Mouse (Mus musculus): ENCODE data around the gene Bcas2. TPM values are rescaled to one million over a fixed set of nuclear protein-coding genes. Genes with fewer than 3 reads are reported as not detected.
"Not testable (repeated sequence)": the region's sequence is repeated elsewhere in the genome, so short reads cannot be mapped to it uniquely, and the experiment has no call there.

Bcas2 gene
- polyA plus RNA-seq, 1 experiment from 2014 or later, result 221 TPM

DNA sequence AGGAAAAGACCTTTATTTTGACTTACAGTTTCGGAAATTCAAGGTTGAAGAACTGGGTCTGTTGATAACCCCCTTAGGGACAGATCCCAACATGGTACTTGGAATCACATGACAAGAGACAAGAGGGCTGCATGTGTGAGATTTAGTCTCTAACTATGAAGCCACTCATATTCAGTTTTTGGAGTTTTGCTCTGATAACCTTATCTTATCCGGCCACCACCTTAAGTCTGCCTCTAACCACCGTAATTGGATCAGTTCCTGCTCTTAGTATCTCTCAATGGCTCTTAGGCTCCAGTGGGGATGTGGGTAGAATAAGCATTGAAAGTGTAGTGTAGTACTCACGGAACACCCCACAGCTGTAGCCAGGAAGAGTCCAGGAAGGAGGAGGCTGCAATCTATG, 5.3 kb downstream of the Bcas2 start:
- Histone ChIP-seq H3K4me3 (no peak overlapping the region), H3K4me2 (no peak overlapping the region), H3K9ac (no peak overlapping the region), H3K4me1 (replicated peaks) (peaks cover 11% of the 10 kb centered on the region), H3K36me3 (peaks cover 61% of the 10 kb centered on the region), H3K9me3 (no peaks in the 10 kb centered on the region), H3K27me3 (no peaks in the 10 kb centered on the region), H3K27ac (replicated peaks) (no peak overlapping the region)
- no peak for ATAC-seq (ENCODE audit: low read depth)
- 92% methylated on average over 4 of the region's 4 CpGs for WGBS

DNA sequence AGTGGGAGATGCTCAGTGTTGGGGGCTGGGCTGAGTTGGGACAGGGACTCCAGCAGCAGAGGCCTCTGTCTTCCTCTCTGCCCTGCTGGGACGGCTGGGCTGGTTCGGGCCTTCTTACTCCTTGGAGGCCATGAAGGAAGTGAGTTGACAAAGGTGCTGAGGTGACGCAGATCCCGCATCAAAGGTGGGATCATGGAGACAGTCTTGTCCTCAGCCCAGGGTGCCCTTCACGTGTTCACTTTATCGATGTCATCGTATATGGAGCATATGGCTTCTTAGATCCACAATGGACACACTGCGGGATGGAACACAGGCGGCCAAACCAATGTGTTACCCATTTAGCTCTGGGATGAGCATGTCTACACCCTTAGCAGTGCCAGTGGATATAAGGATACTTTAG, 8.1 kb downstream of the Bcas2 start:
- H3K27ac ChIP-seq (replicated peaks), result no peak overlapping the region
- no peak overlapping the region for H3K4me2 ChIP-seq
- no peaks in the 10 kb centered on the region for H3K27me3 ChIP-seq
- H3K4me1 ChIP-seq (replicated peaks), result no peaks in the 10 kb centered on the region
- H3K4me3 ChIP-seq, result no peak overlapping the region
- H3K9me3 ChIP-seq, result no peaks in the 10 kb centered on the region
- H3K36me3 ChIP-seq, result peaks cover 49% of the 10 kb centered on the region
- H3K9ac ChIP-seq, result no peak overlapping the region
- ATAC-seq (ENCODE audit: low read depth), result no peak
- WGBS, result 97% methylated on average over 9 of the region's 9 CpGs

DNA sequence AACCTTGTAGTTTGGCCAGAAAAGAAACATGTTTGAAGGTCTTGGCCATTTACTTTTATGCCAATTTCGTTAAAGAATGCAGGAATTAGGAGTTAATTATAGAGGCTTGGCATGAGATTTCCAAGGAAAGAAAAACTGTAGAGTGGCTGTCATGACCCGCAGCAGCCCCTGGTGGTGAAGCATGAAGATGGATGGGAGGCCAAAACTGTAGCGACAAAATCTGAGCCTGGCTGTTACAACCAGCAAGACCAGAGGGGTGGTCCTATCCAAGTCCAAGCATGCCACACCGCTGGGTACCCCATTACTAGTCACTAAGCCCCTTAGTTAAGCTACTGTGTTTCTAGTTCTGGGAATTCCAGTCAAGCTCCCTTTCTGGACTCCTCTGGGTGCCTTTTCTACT, 9.7 kb downstream of the Bcas2 start:
- Histone ChIP-seq H3K27me3 (no peaks in the 10 kb centered on the region), H3K36me3 (peaks cover 35% of the 10 kb centered on the region), H3K27ac (replicated peaks) (no peak overlapping the region), H3K9ac (no peak overlapping the region), H3K9me3 (no peaks in the 10 kb centered on the region), H3K4me3 (no peak overlapping the region), H3K4me1 (replicated peaks) (no peaks in the 10 kb centered on the region), H3K4me2 (no peak overlapping the region)
- WGBS, result 60% methylated on average over 4 of the region's 4 CpGs
- no peak for ATAC-seq (ENCODE audit: low read depth)

DNA sequence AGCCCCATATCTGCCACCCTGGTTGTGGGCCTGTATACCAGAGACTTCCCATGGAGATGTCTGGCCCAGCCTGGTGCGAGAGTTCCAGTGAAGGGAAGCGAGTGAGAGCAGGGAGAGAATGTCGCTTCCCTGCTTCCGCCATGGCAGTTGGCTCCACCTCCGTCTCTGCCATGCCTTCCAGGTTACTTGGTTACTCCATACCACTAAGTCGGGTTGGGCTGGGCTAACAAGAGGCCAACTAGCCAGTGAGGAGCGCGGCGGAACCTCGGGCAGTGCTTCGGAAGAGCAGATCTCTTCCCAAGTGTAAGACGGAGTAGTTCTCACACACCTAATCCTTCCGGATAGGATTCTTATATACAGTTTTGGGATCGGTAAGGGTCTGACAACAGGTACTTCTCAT, 11.4 kb downstream of the Bcas2 start:
- H3K27ac ChIP-seq (replicated peaks), result no peak overlapping the region
- ATAC-seq (ENCODE audit: low read depth), result no peak

DNA sequence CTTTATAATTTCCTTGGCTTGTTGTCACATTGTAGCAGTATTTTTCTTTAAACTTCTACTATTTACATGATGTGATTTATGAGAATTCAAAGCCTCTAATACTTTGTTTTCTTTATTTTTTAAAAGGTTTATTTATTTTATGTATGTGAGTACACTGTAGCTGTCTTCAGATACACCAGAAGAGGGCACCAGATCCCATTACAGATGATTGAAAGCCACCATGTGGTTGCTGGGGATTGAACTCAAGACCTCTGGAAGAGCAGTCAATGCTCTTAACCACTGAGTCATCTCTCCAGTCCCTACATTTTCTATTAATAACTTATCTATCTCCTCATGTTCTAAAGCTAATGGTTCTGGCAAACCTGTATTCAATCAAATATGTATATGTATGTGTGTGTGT, 13.0 kb downstream of the Bcas2 start:
- H3K9me3 ChIP-seq; H3K4me3 ChIP-seq; H3K4me1 ChIP-seq (replicated peaks); H3K4me2 ChIP-seq; H3K27ac ChIP-seq (replicated peaks); H3K36me3 ChIP-seq; H3K9ac ChIP-seq; ATAC-seq (ENCODE audit: low read depth); H3K27me3 ChIP-seq: not testable (repeated sequence)

More for the DNA sequence above, 11.4 kb downstream of the Bcas2 start:
- 84% methylated on average over 14 of the region's 14 CpGs for WGBS
- peaks cover 21% of the 10 kb centered on the region for H3K36me3 ChIP-seq
- H3K4me1 ChIP-seq (replicated peaks), result no peaks in the 10 kb centered on the region
- H3K27me3 ChIP-seq, result no peaks in the 10 kb centered on the region
- no peaks in the 10 kb centered on the region for H3K9me3 ChIP-seq
- H3K9ac ChIP-seq, result no peak overlapping the region
- no peak overlapping the region for H3K4me3 ChIP-seq
- H3K4me2 ChIP-seq, result no peak overlapping the region

DNA sequence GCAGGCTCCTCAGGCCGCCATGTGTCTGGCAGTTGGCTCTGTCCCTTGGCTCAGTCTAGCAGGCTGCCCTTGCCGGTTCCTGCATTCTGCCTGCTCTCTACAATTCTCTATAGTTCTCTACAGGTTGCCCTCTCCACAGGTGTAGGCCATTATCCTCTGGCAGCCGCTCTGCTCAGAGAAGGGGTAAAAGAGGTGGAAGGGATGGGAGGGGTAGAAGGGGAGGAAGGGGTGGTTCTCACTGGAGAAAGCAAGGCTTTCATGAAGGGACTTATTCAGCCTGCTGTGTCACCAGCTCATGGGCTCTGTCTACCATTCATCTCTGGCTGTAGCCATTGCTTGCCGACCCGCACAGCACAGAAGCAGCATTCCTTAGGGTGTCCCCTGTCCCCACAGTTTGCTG, 17.0 kb downstream of the Bcas2 start:
- H3K9ac ChIP-seq, result no peak overlapping the region
- H3K4me2 ChIP-seq, result no peak overlapping the region
- H3K9me3 ChIP-seq, result 0 out of 2 replicates have a peak, but pooled peaks cover 6% of the 10 kb centered on the region
- H3K27me3 ChIP-seq, result no peaks in the 10 kb centered on the region
- no peaks in the 10 kb centered on the region for H3K4me1 ChIP-seq (replicated peaks)
- ATAC-seq (ENCODE audit: low read depth), result no peak
- no peak overlapping the region for H3K27ac ChIP-seq (replicated peaks)
- 61% methylated on average over 5 of the region's 5 CpGs for WGBS
- no peak overlapping the region for H3K4me3 ChIP-seq
- H3K36me3 ChIP-seq, result no peaks in the 10 kb centered on the region

DNA sequence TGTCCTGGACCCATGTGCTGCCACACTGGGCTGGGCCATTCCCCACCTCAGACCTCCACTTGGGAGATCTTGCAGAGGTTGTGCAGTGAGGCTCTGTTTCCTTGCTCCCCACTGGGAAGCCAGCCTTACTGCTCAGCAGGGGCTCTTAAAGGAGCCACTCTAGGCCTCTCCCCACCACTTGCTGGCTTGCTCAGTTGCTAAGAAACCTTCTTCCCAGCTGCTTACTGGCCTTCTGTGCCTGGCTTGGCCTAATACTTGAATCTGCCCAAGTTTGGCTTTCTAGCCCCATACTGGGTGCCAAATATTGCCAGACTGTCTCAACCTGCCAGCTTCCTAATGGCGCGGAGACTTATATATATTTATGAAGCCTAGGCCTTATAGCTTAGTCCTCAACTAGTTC, 17.4 kb downstream of the Bcas2 start:
- 96% methylated on average over 2 of the region's 2 CpGs for WGBS
- 0 out of 2 replicates have a peak, but pooled peaks cover 6% of the 10 kb centered on the region for H3K9me3 ChIP-seq
- H3K36me3 ChIP-seq, result no peaks in the 10 kb centered on the region
- no peak overlapping the region for H3K4me2 ChIP-seq
- H3K27ac ChIP-seq (replicated peaks), result no peak overlapping the region
- H3K4me1 ChIP-seq (replicated peaks), result no peaks in the 10 kb centered on the region
- ATAC-seq (ENCODE audit: low read depth), result no peak
- no peaks in the 10 kb centered on the region for H3K27me3 ChIP-seq
- no peak overlapping the region for H3K9ac ChIP-seq
- no peak overlapping the region for H3K4me3 ChIP-seq

DNA sequence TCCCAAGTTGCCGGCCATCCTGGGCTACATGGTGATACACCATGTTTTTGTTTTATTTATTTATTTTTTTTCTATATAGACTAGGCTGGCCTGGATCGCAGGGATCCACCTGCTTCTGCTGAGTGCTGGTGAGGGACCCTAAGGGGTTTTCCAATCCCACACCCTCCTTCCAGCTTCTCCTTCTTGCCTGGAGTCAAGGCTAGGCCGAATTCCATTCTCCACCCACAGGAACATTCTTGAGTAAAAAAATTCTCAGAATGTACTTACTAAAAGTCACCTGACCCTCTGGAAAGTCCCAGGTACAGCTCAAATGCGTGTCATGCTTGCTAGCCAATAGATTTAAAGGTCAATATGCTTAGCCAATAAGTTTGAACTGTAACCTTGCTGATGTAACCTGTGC, 20.7 kb downstream of the Bcas2 start:
- 93% methylated on average over 4 of the region's 4 CpGs for WGBS
- no peaks in the 10 kb centered on the region for H3K4me1 ChIP-seq (replicated peaks)
- H3K4me2 ChIP-seq, result no peak overlapping the region
- no peaks in the 10 kb centered on the region for H3K36me3 ChIP-seq
- H3K27me3 ChIP-seq, result no peaks in the 10 kb centered on the region
- no peak for ATAC-seq (ENCODE audit: low read depth)
- H3K9me3 ChIP-seq, result 0 out of 2 replicates have a peak, but pooled peaks cover 6% of the 10 kb centered on the region
- H3K27ac ChIP-seq (replicated peaks), result no peak overlapping the region
- H3K9ac ChIP-seq, result no peak overlapping the region
- H3K4me3 ChIP-seq, result no peak overlapping the region

DNA sequence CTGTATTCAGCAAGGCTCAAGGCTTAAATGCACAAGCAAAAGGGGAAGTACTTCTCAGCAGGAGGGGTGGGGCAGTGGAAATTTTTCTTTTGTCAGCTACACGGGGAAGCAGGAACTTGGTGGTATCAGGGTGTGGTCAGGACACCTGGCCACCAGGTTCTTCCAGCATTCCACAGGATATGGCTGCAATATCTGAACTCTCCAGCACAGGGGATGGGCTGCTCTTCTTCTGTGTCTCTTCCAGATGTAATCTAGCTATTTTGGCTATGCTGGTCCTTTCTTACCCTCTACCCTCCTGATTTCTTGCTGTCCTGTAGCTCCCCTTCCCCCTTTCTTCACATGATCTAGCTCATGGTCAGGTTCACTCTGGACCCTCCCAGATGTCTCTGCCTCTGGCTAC, 21.7 kb downstream of the Bcas2 start:
- WGBS, result 82% methylated on average over 1 of the region's 1 CpGs
- ATAC-seq (ENCODE audit: low read depth), result no peak
- Histone ChIP-seq H3K4me1 (replicated peaks) (no peaks in the 10 kb centered on the region), H3K36me3 (no peaks in the 10 kb centered on the region), H3K27me3 (no peaks in the 10 kb centered on the region), H3K4me2 (no peak overlapping the region), H3K4me3 (no peak overlapping the region), H3K9ac (no peak overlapping the region), H3K9me3 (0 out of 2 replicates have a peak, but pooled peaks cover 6% of the 10 kb centered on the region), H3K27ac (replicated peaks) (no peak overlapping the region)

DNA sequence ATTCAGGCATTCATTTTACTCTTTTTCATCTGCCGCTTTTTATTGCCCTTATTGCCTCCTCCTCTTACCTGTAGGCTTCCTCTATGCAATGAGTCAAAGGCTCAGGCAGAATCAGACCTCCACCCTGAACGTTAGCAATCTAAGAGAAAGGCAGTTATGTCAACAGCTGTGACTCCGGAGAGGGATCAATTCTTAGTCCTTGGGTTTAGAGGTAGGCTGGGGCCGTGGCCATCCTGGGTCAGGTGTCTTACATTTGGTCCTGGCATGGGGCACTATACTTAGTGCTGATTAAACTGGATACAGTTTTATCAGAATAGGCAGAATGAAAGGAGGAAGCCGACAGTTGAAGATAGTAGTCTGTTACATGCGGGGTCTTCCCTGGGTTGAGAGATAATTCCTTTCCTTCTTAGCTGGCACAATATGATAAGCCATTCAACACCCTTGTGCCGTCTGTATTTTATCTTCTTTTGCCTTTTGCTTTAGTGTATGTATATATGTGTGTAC, 24.9 kb downstream of the Bcas2 start:
- Histone ChIP-seq H3K4me2 (no peak overlapping the region), H3K9me3 (0 out of 2 replicates have a peak, but pooled peaks cover 6% of the 10 kb centered on the region), H3K4me3 (no peak overlapping the region), H3K27ac (replicated peaks) (no peak overlapping the region), H3K4me1 (replicated peaks) (no peaks in the 10 kb centered on the region), H3K27me3 (no peaks in the 10 kb centered on the region), H3K36me3 (no peaks in the 10 kb centered on the region), H3K9ac (no peak overlapping the region)
- no peak for ATAC-seq (ENCODE audit: low read depth)
- WGBS, result 81% methylated on average over 7 of the region's 7 CpGs

DNA sequence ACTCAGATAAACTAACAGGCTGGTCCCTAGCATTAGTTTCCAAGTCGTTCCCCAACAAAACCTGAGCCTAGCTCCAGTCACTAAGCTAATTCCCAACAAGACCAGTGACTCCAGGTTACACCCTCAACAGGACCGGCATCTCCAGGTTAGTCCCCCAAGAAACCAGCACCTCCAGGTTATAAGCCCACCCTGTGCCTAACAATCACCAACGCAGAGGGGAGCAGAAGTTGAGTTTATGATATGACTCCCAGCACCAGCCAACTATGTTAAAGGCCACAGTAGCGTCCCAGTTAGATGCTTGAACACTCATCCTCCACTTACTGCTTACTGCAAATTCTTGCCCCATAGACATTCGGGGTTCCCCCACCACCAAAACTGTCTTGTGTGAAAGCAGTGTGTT, 27.9 kb downstream of the Bcas2 start:
- WGBS, result 88% methylated on average over 5 of the region's 5 CpGs
- no peaks in the 10 kb centered on the region for H3K36me3 ChIP-seq
- no peak overlapping the region for H3K4me3 ChIP-seq
- H3K27ac ChIP-seq (replicated peaks), result no peak overlapping the region
- no peak overlapping the region for H3K9ac ChIP-seq
- no peaks in the 10 kb centered on the region for H3K4me1 ChIP-seq (replicated peaks)
- 0 out of 2 replicates have a peak, but pooled peaks cover 3% of the 10 kb centered on the region for H3K9me3 ChIP-seq
- ATAC-seq (ENCODE audit: low read depth), result no peak
- H3K4me2 ChIP-seq, result no peak overlapping the region
- no peaks in the 10 kb centered on the region for H3K27me3 ChIP-seq

DNA sequence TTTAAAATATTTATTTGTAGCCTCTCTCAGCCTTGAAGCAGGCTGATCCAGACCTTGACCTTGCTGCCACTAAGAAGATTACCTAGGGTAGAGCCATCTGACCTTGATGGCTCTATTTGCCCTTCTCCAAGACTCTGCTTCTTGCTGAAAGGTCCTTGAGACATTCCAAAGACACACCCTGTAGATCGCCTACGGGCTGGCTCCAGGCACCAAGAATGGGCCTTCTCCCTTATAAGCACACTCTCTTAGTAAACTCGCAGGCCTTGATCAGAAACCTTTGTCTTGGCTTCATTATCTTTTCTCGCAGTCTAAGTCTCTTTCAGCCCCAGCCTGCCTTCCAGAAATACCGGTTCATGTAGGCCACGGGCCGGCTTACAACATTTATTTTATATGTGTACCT, 29.6 kb downstream of the Bcas2 start:
- WGBS, result 97% methylated on average over 7 of the region's 7 CpGs
- H3K4me1 ChIP-seq (replicated peaks), result not testable (repeated sequence)

DNA sequence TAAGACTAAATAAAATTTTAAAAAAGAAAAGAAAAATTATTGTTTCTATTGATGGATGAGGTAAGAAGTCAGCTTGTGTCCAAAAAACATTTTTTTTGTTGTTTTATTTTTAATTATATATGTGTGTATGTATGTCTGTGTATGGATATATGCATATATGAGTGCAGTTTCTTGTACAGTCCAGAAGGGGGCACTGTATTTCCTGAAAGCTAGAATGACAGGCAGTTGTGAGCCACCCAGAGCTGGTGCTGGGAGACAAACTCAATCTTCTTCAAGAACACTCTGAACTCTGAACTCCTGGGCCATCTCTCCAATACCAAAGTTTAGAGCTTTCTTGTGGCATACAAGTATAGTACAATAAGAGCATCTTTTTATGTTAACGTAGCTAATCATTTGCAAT, 32.1 kb downstream of the Bcas2 start:
- WGBS, result 94% methylated on average over 1 of the region's 1 CpGs
- Histone ChIP-seq H3K36me3 (no peaks in the 10 kb centered on the region), H3K4me2 (no peak overlapping the region), H3K27ac (replicated peaks) (no peak overlapping the region), H3K9me3 (0 out of 2 replicates have a peak, but pooled peaks cover 3% of the 10 kb centered on the region), H3K4me1 (replicated peaks) (no peaks in the 10 kb centered on the region), H3K4me3 (no peak overlapping the region), H3K9ac (no peak overlapping the region), H3K27me3 (no peaks in the 10 kb centered on the region)
- no peak for ATAC-seq (ENCODE audit: low read depth)

More for the DNA sequence above, 29.6 kb downstream of the Bcas2 start:
- not testable (repeated sequence) for H3K9ac ChIP-seq; H3K36me3 ChIP-seq; H3K27me3 ChIP-seq; H3K27ac ChIP-seq (replicated peaks); H3K9me3 ChIP-seq; H3K4me2 ChIP-seq; ATAC-seq (ENCODE audit: low read depth); H3K4me3 ChIP-seq

Measured in neural tube, embryonic 13.5 days (tissue).